Mouse (Mus musculus): ENCODE results near the gene Col8a2.

DNA sequence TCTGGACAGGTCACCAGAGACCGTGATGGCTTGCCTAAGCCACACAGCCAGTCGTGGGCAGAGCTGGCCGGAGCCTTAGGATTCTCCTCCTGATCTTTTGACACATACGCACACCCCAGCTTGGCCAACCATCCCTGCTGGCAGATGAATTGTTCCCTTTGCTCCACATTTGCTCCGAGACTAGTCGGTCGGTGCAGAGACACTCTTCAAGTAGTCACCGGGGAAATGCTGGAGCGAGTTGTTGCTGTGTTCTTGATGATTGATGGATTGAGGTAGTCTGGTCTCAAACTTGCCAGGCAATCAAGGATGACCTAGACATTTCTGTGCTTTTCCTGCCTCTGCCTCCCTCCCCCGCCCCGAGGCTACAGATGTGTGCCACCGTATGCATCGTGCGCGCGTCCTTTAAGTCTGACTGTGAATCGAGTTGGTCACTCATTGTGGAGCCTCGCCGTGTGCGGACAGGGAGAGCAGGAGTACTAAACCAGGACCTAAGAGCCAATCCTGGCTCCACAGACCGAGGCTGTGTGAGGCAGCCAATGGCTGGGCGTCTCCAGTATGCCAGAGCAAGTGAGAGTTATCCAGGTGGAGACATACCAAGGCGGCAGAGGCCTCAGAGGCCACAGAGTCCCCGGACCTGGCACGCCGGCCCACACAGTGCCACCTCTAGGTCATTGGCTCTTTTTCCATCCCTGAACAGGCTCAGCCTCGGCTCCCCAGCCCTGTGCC, 15.2 kb downstream of the Col8a2 start:
- TF ChIP-seq CTCF (IDR thresholded peaks at IDR 0.05; ENCODE audit: control insufficient read depth, insufficient read depth, insufficient read length), result no peak
- TF ChIP-seq MAX (IDR thresholded peaks at IDR 0.05), result no peak
- TF ChIP-seq MYOG (IDR thresholded peaks at IDR 0.05; ENCODE audit: control insufficient read depth, extremely low read depth, insufficient read length), result no peak
- no peak for TF ChIP-seq FOSL1 (IDR thresholded peaks at IDR 0.05; ENCODE audit: insufficient read depth, low read length, poor library complexity, severe bottlenecking)
- TF ChIP-seq CEBPB (IDR thresholded peaks at IDR 0.05; ENCODE audit: low read depth), result no peak
